Mouse (Mus musculus) ES-E14 (cell line): Measurements from ENCODE around the gene Mt3. TPM values are rescaled to one million over a fixed set of nuclear protein-coding genes. Genes with fewer than 3 reads are reported as not detected.

Experiments used
- DNase-seq: peaks from one replicate; pipeline ENCODE4 v3.0.0-alpha.2; 2013; ENCODE audit warnings: low read depth, low spot score
- H3K27ac ChIP-seq: 2 replicates; pipeline ENCODE4 v1.5.1; 2012; ENCODE audit warnings: low read depth, mild to moderate bottlenecking, low read length, moderate library complexity, mixed read lengths; ENCODE audit not compliant: poor library complexity, insufficient read depth, severe bottlenecking
- H3K36me3 ChIP-seq: 2 replicates; pipeline ENCODE4 v1.6.1; 2012; ENCODE audit warnings: mild to moderate bottlenecking, low read length, moderate library complexity, mixed read lengths; ENCODE audit not compliant: control insufficient read depth, poor library complexity, insufficient read depth, severe bottlenecking
- H3K4me1 ChIP-seq, 2 experiments: fragments of 150-350 bp in 1 of 2; sonication (generic) in 1 of 2; 2 replicates each; pipeline ENCODE4 v1.6.1; 2012; ENCODE audit warnings: low read length in 2 of 2, mild to moderate bottlenecking in 1 of 2, mixed read lengths in 1 of 2; ENCODE audit not compliant: control insufficient read depth in 2 of 2, insufficient read depth in 2 of 2, poor library complexity in 1 of 2
- H3K4me3 ChIP-seq, 2 experiments: fragments of 150-350 bp in 1 of 2; sonication (generic) in 1 of 2; 2 replicates each; pipeline ENCODE4 v1.5.1; 2012; ENCODE audit warnings: low read length in 2 of 2, low read depth in 1 of 2, mild to moderate bottlenecking in 1 of 2, mixed read lengths in 1 of 2; ENCODE audit not compliant: insufficient read depth in 1 of 2, poor library complexity in 1 of 2, severe bottlenecking in 1 of 2
- H3K9ac ChIP-seq: 2 replicates; pipeline ENCODE4 v1.6.1; 2012; ENCODE audit warnings: low read depth, mild to moderate bottlenecking, low read length, mixed read lengths; ENCODE audit not compliant: poor library complexity, insufficient read depth, severe bottlenecking
- H3K9me3 ChIP-seq: fragments of 150-350 bp; sonication (generic); 2 replicates; pipeline ENCODE4 v1.6.1; 2012; ENCODE audit warnings: low read depth, mild to moderate bottlenecking, low read length; ENCODE audit not compliant: control insufficient read depth, insufficient read depth
- CHD2 ChIP-seq: IDR thresholded peaks from 2 replicates; pipeline ENCODE4 v1.6.1; 2014; ENCODE audit warnings: mild to moderate bottlenecking, low read depth, low read length, inconsistent platforms
- HCFC1 ChIP-seq: IDR thresholded peaks from 2 replicates; pipeline ENCODE4 v1.6.1; 2012; ENCODE audit warnings: low read length, inconsistent platforms, borderline replicate concordance; ENCODE audit not compliant: insufficient read depth
- MAFK ChIP-seq: IDR thresholded peaks from 2 replicates; pipeline ENCODE4 v1.6.1; 2014; ENCODE audit warnings: mild to moderate bottlenecking, low read depth, low read length, inconsistent platforms; ENCODE audit not compliant: insufficient read depth
- ZC3H11A ChIP-seq: IDR thresholded peaks from 2 replicates; pipeline ENCODE4 v1.6.1; 2012; ENCODE audit warnings: low read depth, mild to moderate bottlenecking, inconsistent platforms, low read length, borderline replicate concordance
- ZNF384 ChIP-seq: IDR thresholded peaks from 2 replicates; pipeline ENCODE4 v1.6.1; 2012; ENCODE audit warnings: low read depth, low read length, inconsistent platforms
- in situ Hi-C, 2 experiments: fragments of 600-800 bp; cut with MboI; formaldehyde crosslinking; loops; one replicate each; pipeline ENCODE4 v1.15.1; 2025; ENCODE audit warnings: low sequenced_read_pairs in 2 of 2, inconsistent platforms in 1 of 2; ENCODE audit not compliant: unreplicated experiment in 2 of 2
- total RNA-seq: library from RNA; depleted of rRNA; stranded (reverse); fragments of 300-350 nt; gene quantifications from 2 replicates; pipeline ENCODE4 v1.2.3, GENCODE M21; 2012

The Mt3 gene
- total RNA-seq, 1 experiment, result 6.6 TPM

DNA sequence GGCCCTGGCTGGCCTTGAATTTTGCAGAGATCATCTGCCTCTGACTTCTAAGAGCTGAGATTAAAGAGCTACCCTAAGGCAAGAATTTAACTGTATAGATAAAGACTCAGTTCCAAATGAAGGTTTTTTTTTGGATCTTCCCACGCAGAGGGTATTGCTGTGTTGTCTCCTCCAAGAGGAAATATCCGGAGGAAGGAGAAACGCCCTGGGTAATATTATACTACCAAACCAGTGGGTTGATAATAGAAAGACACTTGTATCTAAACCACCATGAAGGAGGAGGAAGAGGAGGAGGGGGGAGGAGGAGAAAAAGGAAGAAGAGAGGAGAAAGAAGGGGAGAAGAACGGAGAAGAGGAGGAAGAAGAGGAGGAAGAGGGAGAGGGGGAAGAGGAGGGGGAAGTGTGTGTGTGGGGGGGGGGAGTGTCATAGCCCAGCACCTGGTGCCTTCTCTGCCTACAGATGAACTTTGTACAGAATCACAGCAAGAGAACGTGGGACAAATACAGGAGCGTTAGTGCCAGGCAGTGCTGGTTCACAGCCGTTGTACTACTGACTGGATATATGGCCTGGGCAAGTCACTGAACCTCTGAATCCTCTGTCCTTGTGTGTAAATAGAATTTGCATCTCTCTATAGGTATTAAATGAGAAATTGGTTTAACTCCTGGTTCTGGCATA lies 25.4 kb downstream of the Mt3 start:
- DNase-seq, result no peak
- in situ Hi-C loops, result no loop called here
- Histone ChIP-seq H3K27ac (no peak overlapping the region), H3K4me3 (no peak overlapping the region), H3K9ac (no peak overlapping the region), H3K9me3 (no peaks in the 10 kb centered on the region), H3K4me1 (peaks cover 7 to 8% of the 10 kb centered on the region in 2 experiments; a peak in 3 of 4 replicates), H3K36me3 (peaks cover 4% of the 10 kb centered on the region; the same call in 1 of the 2 replicates)
- TF ChIP-seq ZC3H11A (no peak), ZNF384 (no peak), MAFK (no peak), CHD2 (no peak)

DNA sequence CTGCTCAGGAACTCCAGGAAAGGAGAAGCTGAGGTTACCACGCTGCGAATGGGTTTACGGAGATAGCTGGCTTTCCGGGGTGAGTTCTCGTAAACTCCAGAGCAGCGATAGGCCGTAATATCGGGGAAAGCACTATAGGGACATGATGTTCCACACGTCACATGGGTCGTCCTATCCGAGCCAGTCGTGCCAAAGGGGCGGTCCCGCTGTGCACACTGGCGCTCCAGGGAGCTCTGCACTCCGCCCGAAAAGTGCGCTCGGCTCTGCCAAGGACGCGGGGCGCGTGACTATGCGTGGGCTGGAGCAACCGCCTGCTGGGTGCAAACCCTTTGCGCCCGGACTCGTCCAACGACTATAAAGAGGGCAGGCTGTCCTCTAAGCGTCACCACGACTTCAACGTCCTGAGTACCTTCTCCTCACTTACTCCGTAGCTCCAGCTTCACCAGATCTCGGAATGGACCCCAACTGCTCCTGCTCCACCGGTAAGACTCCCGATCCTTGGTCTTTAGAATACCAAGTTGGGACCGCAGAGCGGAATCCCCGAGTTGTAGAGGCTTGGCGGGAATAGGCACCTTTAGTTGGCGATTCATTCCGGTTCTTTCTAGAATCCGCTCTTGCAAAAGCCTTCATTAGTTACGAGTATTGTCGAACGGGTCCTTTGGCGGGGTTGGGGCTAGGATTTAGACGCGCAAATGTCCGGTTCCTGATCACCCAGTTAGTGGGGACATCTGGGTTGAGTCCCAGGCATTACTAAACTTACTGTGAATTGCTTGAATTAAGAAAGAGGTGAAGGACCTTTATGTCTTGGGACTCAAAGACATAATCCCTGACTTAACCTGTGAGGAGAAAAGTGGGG lies 26.7 kb downstream of the Mt3 start, which contains the start of gene Mt1:
Gene Mt1 (plus strand): TSS at position 226 of the 856 bp plus-strand sequence.
- Histone ChIP-seq H3K4me1 (peaks cover 9 to 15% of the 10 kb centered on the region in 2 experiments; a peak in 3 of 4 replicates), H3K27ac (peak within 1 kb of the TSS; percentile 54; the same call in 1 of the 2 replicates), H3K9me3 (no peaks in the 10 kb centered on the region), H3K4me3 (peak within 1 kb of the TSS; percentile 79 to 80), H3K9ac (peak within 1 kb of the TSS; percentile 83), H3K36me3 (peaks cover 4% of the 10 kb centered on the region; the same call in 1 of the 2 replicates)
- DNase-seq, result peak; percentile 92
- in situ Hi-C loops, result no loop called here
- no peak for TF ChIP-seq HCFC1
- 0 out of 2 replicates have a peak, but pooled peaks have one; percentile 11 for TF ChIP-seq MAFK
- TF ChIP-seq ZNF384, result no peak
- TF ChIP-seq CHD2, result no peak
- no peak for TF ChIP-seq ZC3H11A

DNA sequence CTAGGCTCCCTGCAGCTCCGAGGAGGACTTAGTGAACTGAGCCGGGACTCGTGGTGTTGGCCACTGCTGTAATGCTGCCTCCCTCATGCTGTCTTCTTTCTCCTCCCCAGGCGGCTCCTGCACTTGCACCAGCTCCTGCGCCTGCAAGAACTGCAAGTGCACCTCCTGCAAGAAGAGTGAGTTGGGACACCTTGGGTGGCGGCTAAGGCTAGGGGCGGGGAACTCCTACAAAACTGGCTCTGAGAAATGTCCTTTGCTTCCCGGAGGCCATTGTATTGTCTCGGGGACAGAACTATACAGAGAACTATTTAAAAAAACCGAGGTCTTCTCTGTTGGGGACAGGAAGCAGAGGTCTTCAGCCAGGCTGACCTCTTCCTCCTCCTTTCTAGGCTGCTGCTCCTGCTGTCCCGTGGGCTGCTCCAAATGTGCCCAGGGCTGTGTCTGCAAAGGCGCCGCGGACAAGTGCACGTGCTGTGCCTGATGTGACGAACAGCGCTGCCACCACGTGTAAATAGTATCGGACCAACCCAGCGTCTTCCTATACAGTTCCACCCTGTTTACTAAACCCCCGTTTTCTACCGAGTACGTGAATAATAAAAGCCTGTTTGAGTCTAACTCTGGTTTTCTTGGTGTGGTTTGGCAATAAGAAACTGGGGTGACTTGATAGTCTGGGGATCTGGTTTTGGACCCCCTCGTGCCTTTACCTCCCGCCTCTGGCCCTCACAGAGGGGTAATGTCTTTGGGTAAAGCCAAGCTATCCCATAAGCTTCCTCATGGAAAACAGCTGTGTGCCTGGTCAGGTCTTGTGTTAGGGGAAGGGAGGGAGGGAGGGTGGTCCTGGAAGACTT lies 27.5 kb downstream of the Mt3 start:
- H3K4me3 ChIP-seq, result peak overlapping the region; percentile 79 to 80
- in situ Hi-C loops, result no loop called here
- peaks cover 4% of the 10 kb centered on the region; the same call in 1 of the 2 replicates for H3K36me3 ChIP-seq
- peaks cover 9 to 12% of the 10 kb centered on the region in 2 experiments; a peak in 3 of 4 replicates for H3K4me1 ChIP-seq
- peak overlapping the region; percentile 83 for H3K9ac ChIP-seq
- no peak for DNase-seq
- no peaks in the 10 kb centered on the region for H3K9me3 ChIP-seq
- H3K27ac ChIP-seq, result 0 out of 2 replicates have a peak overlapping the region, but pooled peaks have one; percentile 54
- no peak for TF ChIP-seq ZC3H11A
- TF ChIP-seq CHD2, result no peak
- no peak for TF ChIP-seq MAFK
- no peak for TF ChIP-seq ZNF384
- no peak for TF ChIP-seq HCFC1

DNA sequence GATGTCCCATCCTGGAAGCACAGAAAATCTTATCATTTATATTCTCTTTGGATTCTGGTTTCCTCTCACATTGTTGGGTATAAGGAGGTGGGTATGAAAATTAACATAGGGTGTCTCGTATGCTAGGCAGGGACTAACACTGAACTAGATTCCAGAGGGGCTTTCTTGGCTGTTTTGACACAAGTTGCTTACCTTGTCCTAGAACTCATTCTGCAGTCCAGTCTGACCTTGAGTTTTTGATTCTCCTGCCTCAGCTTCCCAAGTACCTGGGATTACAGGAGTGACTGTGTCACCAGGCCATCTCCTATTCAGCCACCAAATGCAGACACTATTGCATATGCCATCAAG lies 28.1 kb downstream of the Mt3 start:
- Histone ChIP-seq H3K4me3 (peak overlapping the region; percentile 79 to 80; a peak in 2 of 4 replicates), H3K27ac (no peak overlapping the region), H3K9ac (no peak overlapping the region; the same call in 1 of the 2 replicates), H3K4me1 (peaks cover 9 to 12% of the 10 kb centered on the region in 2 experiments; a peak in 3 of 4 replicates), H3K9me3 (no peaks in the 10 kb centered on the region), H3K36me3 (peaks cover 4% of the 10 kb centered on the region; the same call in 1 of the 2 replicates)
- in situ Hi-C loops, result no loop called here
- TF ChIP-seq ZNF384 (no peak), ZC3H11A (no peak), CHD2 (no peak; the same call in 1 of the 2 replicates), MAFK (no peak), HCFC1 (no peak)
- no peak for DNase-seq
